Mouse (Mus musculus): ENCODE measurements around the gene Dclre1c. TPM values are rescaled to one million over a fixed set of nuclear protein-coding genes. Genes with fewer than 3 reads are reported as not detected.

The Dclre1c gene
- polyA plus RNA-seq, 1 experiment, result 9.2 TPM

DNA sequence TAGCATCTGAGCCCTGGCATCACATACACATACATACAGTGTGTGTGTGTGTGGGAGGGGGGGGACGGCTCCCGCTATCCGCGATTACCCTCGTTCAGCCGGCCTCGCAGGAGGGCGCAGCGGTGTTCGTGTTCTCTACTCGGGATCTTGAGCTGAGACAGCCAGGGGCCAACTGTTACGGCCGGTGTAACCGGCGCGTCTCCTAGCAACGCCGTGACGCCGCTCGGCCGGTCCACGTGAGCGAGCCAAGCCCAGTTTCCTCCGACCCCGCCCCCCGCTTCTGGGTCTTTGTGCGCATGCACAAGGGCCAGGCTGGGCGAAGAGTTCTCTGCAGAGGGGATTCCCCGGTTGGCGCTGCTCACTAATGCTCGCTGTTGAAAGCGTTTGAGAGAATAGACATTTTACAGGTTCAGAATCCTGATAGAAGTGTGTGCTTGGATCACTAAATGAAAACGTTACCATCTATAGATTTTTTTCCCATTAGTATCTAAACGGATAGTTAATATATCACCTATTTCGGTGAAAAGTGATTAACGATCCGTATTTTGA, 5.0 kb upstream of the Dclre1c start:
- WGBS, result 1% methylated on average over 38 of the region's 38 CpGs
- Histone ChIP-seq H3K27me3 (ENCODE audit: control insufficient read depth, insufficient read depth, low read length) (no peaks in the 10 kb centered on the region), H3K4me1 (ENCODE audit: control insufficient read depth, insufficient read depth, low read length) (no peaks in the 10 kb centered on the region), H3K27ac (ENCODE audit: insufficient read depth, low read length) (no peak overlapping the region), H3K4me3 (replicated peaks; ENCODE audit: insufficient read depth, low read depth, low read length) (peak overlapping the region; percentile 89)
- TF ChIP-seq CTCF (IDR thresholded peaks at IDR 0.05; ENCODE audit: borderline replicate concordance, insufficient read depth, low read depth, low read length) (no peak), POLR2A (IDR thresholded peaks at IDR 0.05; ENCODE audit: borderline replicate concordance, insufficient read depth, low read length) (0 out of 2 replicates have a peak, but pooled peaks have one; percentile 18)
- peak; percentile 89 to 91 for DNase-seq

DNA sequence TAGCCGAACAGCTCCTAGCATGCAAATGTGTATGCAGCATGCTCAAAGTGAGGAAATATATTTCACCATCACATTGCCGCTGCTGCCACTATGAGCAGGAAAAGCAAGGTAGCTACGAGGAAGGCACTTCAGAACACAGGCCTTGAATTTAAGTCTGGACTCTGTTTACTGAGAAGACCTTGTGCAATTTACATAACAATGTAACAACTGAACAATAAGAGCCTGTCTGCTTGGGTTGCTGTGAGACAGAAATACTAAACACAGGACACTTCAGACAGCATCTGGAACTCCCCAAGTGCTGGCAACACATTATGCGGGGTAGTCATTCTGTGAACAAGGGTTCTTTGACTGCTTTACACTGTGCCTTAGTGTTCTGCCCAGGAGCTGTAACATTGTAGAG, 3.8 kb upstream of the Dclre1c start:
- WGBS, result 57% methylated on average over 4 of the region's 4 CpGs
- no peak overlapping the region for H3K4me3 ChIP-seq (replicated peaks; ENCODE audit: insufficient read depth, low read depth, low read length)
- DNase-seq, result no peak
- no peak overlapping the region for H3K27ac ChIP-seq (ENCODE audit: insufficient read depth, low read length)
- no peaks in the 10 kb centered on the region for H3K27me3 ChIP-seq (ENCODE audit: control insufficient read depth, insufficient read depth, low read length)
- H3K4me1 ChIP-seq (ENCODE audit: control insufficient read depth, insufficient read depth, low read length), result no peaks in the 10 kb centered on the region
- TF ChIP-seq POLR2A (IDR thresholded peaks at IDR 0.05; ENCODE audit: borderline replicate concordance, insufficient read depth, low read length) (no peak), CTCF (IDR thresholded peaks at IDR 0.05; ENCODE audit: borderline replicate concordance, insufficient read depth, low read depth, low read length) (no peak)

DNA sequence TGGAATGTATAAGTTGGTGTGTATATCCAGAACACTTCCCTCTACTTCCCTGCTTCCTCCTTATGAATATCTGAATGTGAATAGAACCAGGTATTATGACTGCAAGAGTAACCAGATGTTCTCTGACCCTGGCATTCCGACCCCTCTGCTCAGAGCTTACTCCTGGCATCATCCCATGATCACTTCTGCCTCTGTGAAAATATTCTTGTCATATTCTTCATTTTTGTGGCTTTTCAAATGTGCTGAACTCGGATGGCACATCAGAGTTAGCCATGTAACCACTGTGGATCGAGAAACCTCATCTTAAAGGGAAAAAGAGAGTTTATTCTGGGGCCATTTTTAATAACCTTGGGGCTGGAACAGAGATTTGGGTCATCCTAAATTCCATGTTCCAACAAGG, 1.4 kb upstream of the Dclre1c start, which contains the start of gene Meig1:
Meig1 (minus strand) TSS at position 101 of the 400 bp plus-strand sequence.
- Histone ChIP-seq H3K27ac (ENCODE audit: insufficient read depth, low read length) (no peak within 1 kb of the TSS), H3K4me1 (ENCODE audit: control insufficient read depth, insufficient read depth, low read length) (no peaks in the 10 kb centered on the region), H3K4me3 (replicated peaks; ENCODE audit: insufficient read depth, low read depth, low read length) (no peak within 1 kb of the TSS), H3K27me3 (ENCODE audit: control insufficient read depth, insufficient read depth, low read length) (no peaks in the 10 kb centered on the region)
- no peak for DNase-seq
- WGBS, result 65% methylated on average over 3 of the region's 3 CpGs
- TF ChIP-seq POLR2A (IDR thresholded peaks at IDR 0.05; ENCODE audit: borderline replicate concordance, insufficient read depth, low read length), result no peak
- no peak for TF ChIP-seq CTCF (IDR thresholded peaks at IDR 0.05; ENCODE audit: borderline replicate concordance, insufficient read depth, low read depth, low read length)

DNA sequence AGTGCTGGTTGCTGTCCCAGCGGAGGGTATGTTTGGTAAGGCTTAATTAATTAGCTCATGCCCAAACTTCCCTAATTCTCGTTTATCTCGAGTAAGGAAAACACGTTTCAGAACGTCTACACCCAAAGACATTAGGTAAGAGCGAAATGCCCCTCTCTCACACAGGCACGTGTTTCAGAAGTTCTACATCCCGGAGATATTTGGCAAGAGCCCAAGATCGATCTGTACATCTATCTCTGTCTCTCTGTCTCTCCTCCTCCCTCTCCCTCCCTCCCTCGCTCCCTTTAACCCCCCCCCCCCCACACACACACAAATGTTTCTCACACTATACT, 614 bp downstream of the Dclre1c start:
- no peaks in the 10 kb centered on the region for H3K4me1 ChIP-seq (ENCODE audit: control insufficient read depth, insufficient read depth, low read length)
- H3K27me3 ChIP-seq (ENCODE audit: control insufficient read depth, insufficient read depth, low read length), result no peaks in the 10 kb centered on the region
- no peak for TF ChIP-seq CTCF (IDR thresholded peaks at IDR 0.05; ENCODE audit: borderline replicate concordance, insufficient read depth, low read depth, low read length)
- TF ChIP-seq POLR2A (IDR thresholded peaks at IDR 0.05; ENCODE audit: borderline replicate concordance, insufficient read depth, low read length), result no peak
- peak in 1 of 2 experiments; percentile 9 for DNase-seq
- H3K4me3 ChIP-seq (replicated peaks; ENCODE audit: insufficient read depth, low read depth, low read length), result peak overlapping the region; percentile 97
- no peak overlapping the region for H3K27ac ChIP-seq (ENCODE audit: insufficient read depth, low read length)
- 3% methylated on average over 9 of the region's 10 CpGs for WGBS

DNA sequence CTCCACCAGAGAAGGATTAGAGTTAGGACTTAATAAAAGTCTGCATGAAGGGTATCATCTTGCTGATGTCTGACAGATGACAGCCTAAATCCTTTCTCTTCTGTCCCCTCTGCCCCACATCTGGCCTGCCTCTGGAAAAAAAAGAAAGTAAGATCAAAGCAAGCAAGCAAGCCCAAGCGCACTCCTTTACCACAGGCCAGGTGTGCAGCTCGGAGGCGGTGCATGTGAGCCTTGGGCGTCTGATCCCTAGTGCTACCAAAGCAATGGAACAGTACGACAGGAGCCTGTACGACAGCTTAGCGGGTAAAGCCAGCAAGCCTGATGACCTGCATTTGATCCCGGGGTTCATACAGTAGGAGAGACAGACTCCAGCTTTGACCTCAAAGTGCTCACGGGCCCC, 7.0 kb downstream of the Dclre1c start:
- 93% methylated on average over 9 of the region's 9 CpGs for WGBS
- Histone ChIP-seq H3K27ac (ENCODE audit: insufficient read depth, low read length) (no peak overlapping the region), H3K4me3 (replicated peaks; ENCODE audit: insufficient read depth, low read depth, low read length) (no peak overlapping the region), H3K4me1 (ENCODE audit: control insufficient read depth, insufficient read depth, low read length) (no peaks in the 10 kb centered on the region), H3K27me3 (ENCODE audit: control insufficient read depth, insufficient read depth, low read length) (no peaks in the 10 kb centered on the region)
- DNase-seq, result no peak
- TF ChIP-seq CTCF (IDR thresholded peaks at IDR 0.05; ENCODE audit: borderline replicate concordance, insufficient read depth, low read depth, low read length), result no peak
- no peak for TF ChIP-seq POLR2A (IDR thresholded peaks at IDR 0.05; ENCODE audit: borderline replicate concordance, insufficient read depth, low read length)

DNA sequence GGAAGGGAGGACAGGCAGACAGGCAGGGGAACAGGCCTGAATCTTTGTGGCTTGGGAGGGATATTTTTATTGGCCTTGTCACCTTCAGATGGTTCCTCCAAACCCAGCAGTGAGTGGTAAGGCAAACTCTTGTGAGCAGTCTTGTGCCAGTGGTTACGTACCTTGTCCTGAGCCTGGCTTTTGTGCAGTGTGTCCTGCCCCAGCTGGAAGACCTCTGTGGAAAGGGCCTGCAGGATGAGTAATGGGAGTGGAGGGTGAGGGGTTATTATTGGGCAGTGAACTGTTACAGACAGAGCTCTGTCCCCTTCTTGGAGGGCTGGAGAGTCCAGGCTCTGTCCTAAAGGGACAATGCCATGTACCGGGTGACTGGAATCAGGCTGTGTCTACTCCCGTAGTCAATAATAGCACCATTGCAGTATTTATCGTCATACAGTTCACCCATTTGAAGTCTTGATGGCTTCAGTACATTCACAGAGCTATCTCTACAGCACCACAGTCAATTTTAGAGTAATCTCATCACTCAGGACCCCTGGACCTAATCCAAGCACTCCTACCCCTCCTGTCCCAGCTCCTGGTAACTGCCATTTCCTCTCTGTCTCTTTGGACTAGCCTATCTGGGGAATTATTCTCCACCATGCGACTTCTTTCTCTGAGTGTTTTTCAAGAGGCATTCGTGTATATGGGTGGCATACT, 11.6 kb downstream of the Dclre1c start:
- H3K27me3 ChIP-seq (ENCODE audit: control insufficient read depth, insufficient read depth, low read length), result no peaks in the 10 kb centered on the region
- TF ChIP-seq CTCF (IDR thresholded peaks at IDR 0.05; ENCODE audit: borderline replicate concordance, insufficient read depth, low read depth, low read length), result no peak
- no peak overlapping the region for H3K27ac ChIP-seq (ENCODE audit: insufficient read depth, low read length)
- no peak overlapping the region for H3K4me3 ChIP-seq (replicated peaks; ENCODE audit: insufficient read depth, low read depth, low read length)
- no peaks in the 10 kb centered on the region for H3K4me1 ChIP-seq (ENCODE audit: control insufficient read depth, insufficient read depth, low read length)
- no peak for DNase-seq
- 86% methylated on average over 6 of the region's 6 CpGs for WGBS

DNA sequence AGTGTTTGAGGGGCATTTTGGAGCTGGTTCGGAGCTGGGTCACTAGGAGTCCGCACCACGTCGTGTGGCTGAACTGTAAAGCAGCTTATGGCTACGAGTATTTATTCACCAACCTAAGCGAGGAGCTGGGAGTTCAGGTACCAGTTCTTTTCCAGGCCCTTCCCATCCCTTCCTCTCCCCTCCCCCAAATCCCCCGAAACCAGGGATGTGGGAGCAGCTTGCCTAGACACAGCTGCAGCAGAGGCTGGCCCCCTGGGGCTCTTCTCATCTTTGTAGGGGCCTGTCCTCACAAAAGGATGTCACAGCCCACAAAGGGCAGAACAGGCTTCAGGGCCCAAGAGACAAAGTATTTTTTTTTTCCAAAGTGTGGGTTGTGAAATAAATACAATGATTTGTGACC, 14.0 kb downstream of the Dclre1c start:
- DNase-seq, result no peak
- H3K4me1 ChIP-seq (ENCODE audit: control insufficient read depth, insufficient read depth, low read length), result no peaks in the 10 kb centered on the region
- WGBS, result 55% methylated on average over 7 of the region's 7 CpGs
- TF ChIP-seq POLR2A (IDR thresholded peaks at IDR 0.05; ENCODE audit: borderline replicate concordance, insufficient read depth, low read length), result no peak
- TF ChIP-seq CTCF (IDR thresholded peaks at IDR 0.05; ENCODE audit: borderline replicate concordance, insufficient read depth, low read depth, low read length), result no peak
- H3K4me3 ChIP-seq (replicated peaks; ENCODE audit: insufficient read depth, low read depth, low read length), result no peak overlapping the region
- no peak overlapping the region for H3K27ac ChIP-seq (ENCODE audit: insufficient read depth, low read length)
- no peaks in the 10 kb centered on the region for H3K27me3 ChIP-seq (ENCODE audit: control insufficient read depth, insufficient read depth, low read length)

DNA sequence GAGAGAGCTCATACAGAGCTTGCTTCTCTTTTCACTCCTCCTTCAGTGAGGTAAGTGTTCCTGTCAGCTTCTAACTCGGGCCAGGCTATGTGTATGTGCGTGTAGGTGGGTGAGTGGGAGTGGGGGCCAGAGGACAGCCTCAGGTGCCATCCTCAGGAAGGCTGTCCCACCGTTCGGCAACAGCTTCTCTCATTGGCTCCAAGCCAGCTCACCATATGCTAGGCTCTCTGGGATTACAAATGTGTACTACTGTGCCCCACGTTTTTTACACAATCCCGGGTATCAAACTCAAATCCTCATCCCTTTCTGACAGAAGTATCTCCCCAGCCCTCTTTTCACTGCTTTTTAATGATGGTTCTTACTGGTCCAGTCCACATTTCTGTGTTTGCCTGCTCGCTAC, 20.3 kb downstream of the Dclre1c start:
- Histone ChIP-seq H3K4me1 (ENCODE audit: control insufficient read depth, insufficient read depth, low read length) (no peaks in the 10 kb centered on the region), H3K27ac (ENCODE audit: insufficient read depth, low read length) (no peak overlapping the region), H3K4me3 (replicated peaks; ENCODE audit: insufficient read depth, low read depth, low read length) (no peak overlapping the region), H3K27me3 (ENCODE audit: control insufficient read depth, insufficient read depth, low read length) (no peaks in the 10 kb centered on the region)
- no peak for TF ChIP-seq CTCF (IDR thresholded peaks at IDR 0.05; ENCODE audit: borderline replicate concordance, insufficient read depth, low read depth, low read length)
- no peak for TF ChIP-seq POLR2A (IDR thresholded peaks at IDR 0.05; ENCODE audit: borderline replicate concordance, insufficient read depth, low read length)
- 31% methylated on average over 7 of the region's 7 CpGs for WGBS
- peak; percentile 19 to 21 for DNase-seq

All from cerebellum, adult 2 months (tissue).